ENCODE assay signal across 15 mouse cellular contexts in genomic region chr9:66266237-66267170, GRCm38 (mm10).
DNase-seq lines count a peak whose midpoint lies in the region; ATAC-seq and TF ChIP-seq lines count a peak whose summit lies in the region.
"Had no signal": no experiment of that assay in that cellular context is flagged by ENCODE, and none has a peak within 500 bp of the region (broad histone marks: within the 10 kb centered on the region; RNA-seq: fewer than 3 reads in every experiment).

No protein-coding gene starts in this region.

- no peak overlapping the region for H3K4me3 ChIP-seq in midbrain, embryonic 10.5 days
- H3K4me3 ChIP-seq in midbrain, postnatal 0 days (ENCODE audit: low read depth, low read length): no peak overlapping the region
- H3K4me3 ChIP-seq: heart, embryonic 15.5 days; hindbrain, embryonic 15.5 days; limb, embryonic 10.5 days; liver, embryonic 15.5 days had no signal

- 72% methylated on average over 5 of the region's 5 CpGs for WGBS in midbrain, embryonic 10.5 days
- WGBS in midbrain, postnatal 0 days: 67% methylated on average over 5 of the region's 5 CpGs

- H3K27me3 ChIP-seq in midbrain, embryonic 10.5 days (ENCODE audit: low read depth, poor library complexity, severe bottlenecking): no peaks in the 10 kb centered on the region
- H3K27me3 ChIP-seq in midbrain, postnatal 0 days (ENCODE audit: insufficient read depth, low read length): no peaks in the 10 kb centered on the region
- H3K27me3 ChIP-seq: CH12.LX; heart, embryonic 15.5 days; hindbrain, embryonic 15.5 days; liver, embryonic 15.5 days had no signal

- no peaks in the 10 kb centered on the region for H3K9me3 ChIP-seq in midbrain, embryonic 10.5 days (replicated peaks)
- H3K9me3 ChIP-seq in midbrain, postnatal 0 days (ENCODE audit: low read length): no peaks in the 10 kb centered on the region
- H3K9me3 ChIP-seq: heart, embryonic 15.5 days; hindbrain, embryonic 15.5 days; limb, embryonic 10.5 days; liver, embryonic 15.5 days had no signal

- no peaks in the 10 kb centered on the region for H3K36me3 ChIP-seq in midbrain, embryonic 10.5 days
- no peaks in the 10 kb centered on the region for H3K36me3 ChIP-seq in midbrain, postnatal 0 days (ENCODE audit: insufficient read depth, low read length)
- H3K36me3 ChIP-seq: heart, embryonic 15.5 days; hindbrain, embryonic 15.5 days; limb, embryonic 10.5 days had no signal

- peak overlapping the region; percentile 23; the same call in 1 of the 2 replicates for H3K27ac ChIP-seq in midbrain, embryonic 10.5 days (replicated peaks)
- no peak overlapping the region for H3K27ac ChIP-seq in midbrain, postnatal 0 days (ENCODE audit: low read depth, low read length)
- H3K27ac ChIP-seq: heart, embryonic 15.5 days; hindbrain, embryonic 15.5 days; limb, embryonic 10.5 days; liver, embryonic 15.5 days had no signal

- no peak for ATAC-seq in midbrain, postnatal 0 days (ENCODE audit: low FRiP score)

- peak; percentile 29 to 54 for DNase-seq in cerebellum, postnatal 36 days
- DNase-seq in cerebellum, adult 9-10 months: no peak
- no peak for DNase-seq in midbrain, embryonic 10.5 days (ENCODE audit: low spot score)
- DNase-seq in midbrain, postnatal 0 days (ENCODE audit: low spot score): no peak
- peak; percentile 23 for DNase-seq in fat pad, adult 2 months (ENCODE audit: extremely low read depth, low read depth, low spot score)
- DNase-seq in heart, postnatal 14 days: no peak
- DNase-seq in layer of hippocampus, postnatal 10 days (ENCODE audit: low spot score in 2 of 2): no peak
- DNase-seq: embryo, embryonic 11 days; lung, postnatal 4 days; thymus, adult 2 months had no signal

- H3K9ac ChIP-seq in midbrain, postnatal 0 days (replicated peaks; ENCODE audit: low read length, poor library complexity, severe bottlenecking): no peak overlapping the region
- H3K9ac ChIP-seq: heart, embryonic 15.5 days; hindbrain, embryonic 15.5 days; liver, embryonic 15.5 days had no signal

- intact Hi-C loops in heart, postnatal 14 days (cut with DNase I): no loop called here

- H3K4me2 ChIP-seq in midbrain, postnatal 0 days (ENCODE audit: low read depth, low read length, poor library complexity, severe bottlenecking): no peak overlapping the region
- H3K4me2 ChIP-seq: heart, embryonic 15.5 days; hindbrain, embryonic 15.5 days; liver, embryonic 15.5 days had no signal

- TF ChIP-seq CTCF in midbrain, postnatal 0 days (IDR thresholded peaks at IDR 0.05): no peak

- peaks cover 13% of the 10 kb centered on the region for H3K4me1 ChIP-seq in midbrain, embryonic 10.5 days
- H3K4me1 ChIP-seq in midbrain, postnatal 0 days (ENCODE audit: insufficient read depth, low read length): no peaks in the 10 kb centered on the region
- H3K4me1 ChIP-seq: heart, embryonic 15.5 days; hindbrain, embryonic 15.5 days; liver, embryonic 15.5 days had no signal

Comparison
In these comparisons a context has a peak if more than half of its experiments do, and no peak if none do; other contexts are left out.
1. DNase-seq: peak in cerebellum, postnatal 36 days (2 of 2) and fat pad, adult 2 months (single experiment); none in cerebellum, adult 9-10 months (single experiment), midbrain, embryonic 10.5 days (single experiment), midbrain, postnatal 0 days (single experiment), heart, postnatal 14 days (0 of 2) and layer of hippocampus, postnatal 10 days (0 of 2).